Mouse (Mus musculus) olfactory bulb, adult 2 months (tissue): ENCODE measurements at regions not wholly inside any gene's neighbourhood (a gene's known extent, or its start where the extent isn't known, plus 50 kb on each side); places are given as distances from the start of the nearest gene placed in this dataset.

Source experiments
- CTCF ChIP-seq: fragments of 200-500 bp; IDR thresholded peaks from 2 replicates; pipeline ENCODE4 v1.5.1; 2012; ENCODE audit warnings: low read depth, mild to moderate bottlenecking, low read length, moderate library complexity; ENCODE audit not compliant: insufficient read depth
- POLR2A ChIP-seq: fragments of 200-500 bp; IDR thresholded peaks from 2 replicates; pipeline ENCODE4 v1.6.1; 2012; ENCODE audit warnings: mild to moderate bottlenecking, low read depth, low read length, moderate library complexity; ENCODE audit not compliant: insufficient read depth

DNA sequence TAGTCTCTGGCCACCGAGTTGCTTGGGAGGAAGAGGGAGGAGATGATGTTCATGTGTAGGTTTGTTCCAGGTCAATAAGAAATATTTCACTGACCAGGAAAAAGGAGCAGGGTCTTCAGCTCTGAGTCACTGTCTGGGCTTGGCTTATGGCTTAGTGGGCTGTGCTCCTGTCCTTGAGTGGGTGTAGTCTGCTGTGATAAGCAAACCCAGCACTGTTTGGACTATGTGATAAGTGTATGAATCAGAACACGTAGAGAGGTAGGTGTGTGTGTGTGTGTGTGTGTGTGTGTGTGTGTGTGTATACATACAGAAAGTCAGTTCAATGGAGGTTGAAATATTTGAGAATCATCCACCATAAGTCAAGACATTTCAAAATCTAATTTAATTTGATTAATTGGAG is 105.6 kb downstream of the Lmo4 start:
- TF ChIP-seq CTCF (no peak), POLR2A (no peak)
